Mouse (Mus musculus): Measurements from ENCODE around the gene Eml4.

DNA sequence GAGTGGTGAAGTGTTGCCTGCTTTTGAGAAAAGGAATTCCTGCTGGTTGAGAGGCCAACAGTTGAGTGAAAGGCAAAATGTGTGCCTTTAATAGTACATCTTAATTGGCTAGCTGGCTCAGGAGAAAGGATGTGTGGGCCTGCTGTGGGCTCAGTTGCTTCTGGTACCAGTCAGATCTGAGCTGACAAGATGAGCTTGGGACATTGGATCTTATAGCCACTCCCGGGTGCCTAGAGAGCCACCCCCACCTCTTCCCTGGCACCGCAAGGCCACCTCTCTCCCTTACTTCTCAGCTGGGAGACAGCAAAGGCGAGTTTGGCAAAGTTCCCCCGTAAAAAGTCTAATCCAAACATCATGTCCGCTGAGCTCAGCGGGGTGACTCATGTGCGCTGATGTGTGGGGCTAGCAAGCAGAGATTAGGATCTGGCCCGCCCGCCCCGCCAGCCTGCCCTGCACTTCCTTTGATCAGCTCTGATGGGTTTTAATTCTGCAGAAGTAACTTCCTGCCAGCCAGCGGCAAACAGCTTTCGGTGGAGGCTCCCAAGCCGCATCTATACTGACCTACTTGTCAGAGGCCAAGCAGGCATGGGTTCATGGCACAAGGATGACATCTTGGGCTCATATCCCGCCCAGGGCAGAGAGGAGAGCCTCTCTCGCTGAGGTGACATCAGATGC lies 38.4 kb upstream of the Eml4 start:
- TF ChIP-seq POLR2A (IDR thresholded peaks at IDR 0.05; ENCODE audit: low read depth, low read length) (no peak), NRF1 (IDR thresholded peaks at IDR 0.05; ENCODE audit: low read depth, low read length) (no peak), SIN3A (IDR thresholded peaks at IDR 0.05; ENCODE audit: low read length) (no peak), SMC3 (IDR thresholded peaks at IDR 0.05; ENCODE audit: low read depth, low read length) (no peak), CTCF (conservative IDR thresholded peaks at IDR 0.05 in 1 of 2, IDR thresholded peaks at IDR 0.05 in 1 of 2; ENCODE audit: low read depth in 2 of 2, low read length in 2 of 2) (no peak), MEF2A (IDR thresholded peaks at IDR 0.05; ENCODE audit: borderline replicate concordance, low read depth, low read length) (no peak), EP300 (IDR thresholded peaks at IDR 0.05; ENCODE audit: low read length) (no peak), UBTF (IDR thresholded peaks at IDR 0.05; ENCODE audit: low read depth, low read length) (no peak), USF1 (IDR thresholded peaks at IDR 0.05; ENCODE audit: low read depth, low read length) (no peak), MAX (IDR thresholded peaks at IDR 0.05; ENCODE audit: low read length) (no peak), POLR2AphosphoS2 (IDR thresholded peaks at IDR 0.05; ENCODE audit: low read depth, low read length) (no peak), MXI1 (IDR thresholded peaks at IDR 0.05; ENCODE audit: low read depth, low read length) (no peak)
